Mouse (Mus musculus) embryonic facial prominence, embryonic 15.5 days (tissue): Measurements from ENCODE around the gene Atg10. TPM values are rescaled to one million over a fixed set of nuclear protein-coding genes. Genes with fewer than 3 reads are reported as not detected.

Source experiments
- ATAC-seq: fragments of 200-750 bp; cut with Nextera tagmentation; 2 replicates; pipeline ENCODE4 v1.8.0; 2017; ENCODE audit warnings: low read depth, moderate TSS enrichment; ENCODE audit not compliant: insufficient number of reproducible peaks, low FRiP score, low TSS enrichment
- H3K27ac ChIP-seq: fragments of 300-500 bp; sonication (generic); replicated peaks from 2 replicates; pipeline ENCODE4 v1.5.1; 2015; ENCODE audit warnings: mild to moderate bottlenecking, inconsistent platforms
- H3K27me3 ChIP-seq: fragments of 300-500 bp; sonication (generic); 2 replicates; pipeline ENCODE4 v1.6.1; 2015; ENCODE audit warnings: inconsistent platforms
- H3K36me3 ChIP-seq: fragments of 300-500 bp; sonication (generic); 2 replicates; pipeline ENCODE4 v1.6.1; 2015; ENCODE audit warnings: mild to moderate bottlenecking, inconsistent platforms
- H3K4me1 ChIP-seq: fragments of 300-500 bp; sonication (generic); 2 replicates; pipeline ENCODE4 v1.6.1; 2015; ENCODE audit warnings: inconsistent platforms
- H3K4me2 ChIP-seq: fragments of 300-500 bp; sonication (generic); replicated peaks from 2 replicates; pipeline ENCODE4 v1.6.1; 2015; ENCODE audit warnings: mild to moderate bottlenecking, inconsistent platforms
- H3K4me3 ChIP-seq: fragments of 300-500 bp; sonication (generic); replicated peaks from 2 replicates; pipeline ENCODE4 v1.5.1; 2015; ENCODE audit warnings: mild to moderate bottlenecking, inconsistent platforms
- H3K9ac ChIP-seq: fragments of 300-500 bp; sonication (generic); 2 replicates; pipeline ENCODE4 v1.6.1; 2015; ENCODE audit warnings: inconsistent platforms
- H3K9me3 ChIP-seq: fragments of 300-500 bp; sonication (generic); replicated peaks from 2 replicates; pipeline ENCODE4 v1.6.1; 2016; ENCODE audit warnings: inconsistent platforms
- WGBS: fragments of 180-500 bp; shearing (Covaris S2); methylation state at CpG from one replicate; pipeline ENCODE4 v1.1.7; 2015; 5-methylcytosine and 5-hydroxymethylcytosine counted together
- polyA plus RNA-seq: library from polyadenylated mRNA; unstranded; fragments of >200 nt; fragmentation: Nextera tagmentation; extraction: Ambion mirVana; gene quantifications from 2 replicates; pipeline ENCODE4 v1.2.1, GENCODE M21; 2015

Gene Atg10
- polyA plus RNA-seq, 1 experiment from 2014 or later, result 19.6 TPM

- Histone ChIP-seq H3K27me3 (no peaks in the 10 kb centered on the region), H3K36me3 (no peaks in the 10 kb centered on the region), H3K9me3 (no peaks in the 10 kb centered on the region), H3K27ac (no peak overlapping the region), H3K9ac (no peak overlapping the region), H3K4me1 (no peaks in the 10 kb centered on the region), H3K4me2 (no peak overlapping the region), H3K4me3 (no peak overlapping the region)
- ATAC-seq, result no peak
- 56% methylated on average over 7 of the region's 7 CpGs for WGBS
These were observed 250.4 kb downstream of the Atg10 start for GRCm38 (mm10) chr13:90973409-90973808.

- no peaks in the 10 kb centered on the region for H3K27me3 ChIP-seq
- H3K4me3 ChIP-seq, result no peak overlapping the region
- 0 out of 2 replicates have a peak, but pooled peaks cover 4% of the 10 kb centered on the region for H3K4me1 ChIP-seq
- H3K36me3 ChIP-seq, result no peaks in the 10 kb centered on the region
- no peak overlapping the region for H3K4me2 ChIP-seq
- no peak for ATAC-seq
- H3K9ac ChIP-seq, result no peak overlapping the region
- 79% methylated on average over 10 of the region's 10 CpGs for WGBS
- H3K27ac ChIP-seq, result no peak overlapping the region
- H3K9me3 ChIP-seq, result no peaks in the 10 kb centered on the region
These were observed 253.3 kb downstream of the Atg10 start for GRCm38 (mm10) chr13:90970259-90971017.

- no peak for ATAC-seq
- Histone ChIP-seq H3K36me3 (no peaks in the 10 kb centered on the region), H3K4me2 (no peak overlapping the region), H3K9ac (no peak overlapping the region), H3K4me1 (0 out of 2 replicates have a peak, but pooled peaks cover 4% of the 10 kb centered on the region), H3K27me3 (no peaks in the 10 kb centered on the region), H3K9me3 (no peaks in the 10 kb centered on the region), H3K27ac (no peak overlapping the region), H3K4me3 (no peak overlapping the region)
- 67% methylated on average over 4 of the region's 4 CpGs for WGBS
These were observed 254.8 kb downstream of the Atg10 start for GRCm38 (mm10) chr13:90968940-90969339.

- Histone ChIP-seq H3K4me2 (no peak overlapping the region), H3K4me3 (no peak overlapping the region), H3K4me1 (0 out of 2 replicates have a peak, but pooled peaks cover 4% of the 10 kb centered on the region), H3K27ac (no peak overlapping the region), H3K27me3 (no peaks in the 10 kb centered on the region), H3K9ac (no peak overlapping the region), H3K9me3 (no peaks in the 10 kb centered on the region), H3K36me3 (no peaks in the 10 kb centered on the region)
- WGBS, result 4% methylated on average over 4 of the region's 4 CpGs
- ATAC-seq, result peak; percentile 60; the same call in 1 of the 2 replicates
These were observed 256.3 kb downstream of the Atg10 start for GRCm38 (mm10) chr13:90967422-90967821.

- Histone ChIP-seq H3K27ac (no peak overlapping the region), H3K4me3 (no peak overlapping the region), H3K27me3 (no peaks in the 10 kb centered on the region), H3K4me2 (no peak overlapping the region), H3K36me3 (no peaks in the 10 kb centered on the region), H3K9ac (no peak overlapping the region), H3K4me1 (0 out of 2 replicates have a peak, but pooled peaks cover 4% of the 10 kb centered on the region), H3K9me3 (no peaks in the 10 kb centered on the region)
- no peak for ATAC-seq
- WGBS, result 84% methylated on average over 8 of the region's 8 CpGs
These were observed 257.8 kb downstream of the Atg10 start for GRCm38 (mm10) chr13:90965996-90966395.

- Histone ChIP-seq H3K9ac (no peak overlapping the region), H3K27ac (no peak overlapping the region), H3K4me3 (no peak overlapping the region), H3K9me3 (no peaks in the 10 kb centered on the region), H3K36me3 (no peaks in the 10 kb centered on the region), H3K4me1 (0 out of 2 replicates have a peak, but pooled peaks cover 4% of the 10 kb centered on the region), H3K27me3 (no peaks in the 10 kb centered on the region), H3K4me2 (no peak overlapping the region)
- WGBS, result 69% methylated on average over 4 of the region's 4 CpGs
- ATAC-seq, result no peak
These were observed 259.3 kb downstream of the Atg10 start for GRCm38 (mm10) chr13:90964511-90964910.

- 56% methylated on average over 10 of the region's 10 CpGs for WGBS
- Histone ChIP-seq H3K4me3 (no peak overlapping the region), H3K4me2 (no peak overlapping the region), H3K9me3 (no peaks in the 10 kb centered on the region), H3K4me1 (0 out of 2 replicates have a peak, but pooled peaks cover 4% of the 10 kb centered on the region), H3K9ac (no peak overlapping the region), H3K36me3 (no peaks in the 10 kb centered on the region), H3K27me3 (no peaks in the 10 kb centered on the region), H3K27ac (no peak overlapping the region)
- ATAC-seq, result no peak
These were observed 260.7 kb downstream of the Atg10 start for GRCm38 (mm10) chr13:90962836-90963760.

- no peak for ATAC-seq
- no peak overlapping the region for H3K4me3 ChIP-seq
- no peaks in the 10 kb centered on the region for H3K36me3 ChIP-seq
- H3K27me3 ChIP-seq, result no peaks in the 10 kb centered on the region
- WGBS, result 88% methylated on average over 8 of the region's 8 CpGs
- H3K27ac ChIP-seq, result no peak overlapping the region
- H3K9me3 ChIP-seq, result no peaks in the 10 kb centered on the region
- no peak overlapping the region for H3K9ac ChIP-seq
- no peaks in the 10 kb centered on the region for H3K4me1 ChIP-seq
- H3K4me2 ChIP-seq, result no peak overlapping the region
These were observed 263.2 kb downstream of the Atg10 start for GRCm38 (mm10) chr13:90960591-90960990.

GRCm38 (mm10) chr13:90958894-90959293 lies 264.9 kb downstream of the Atg10 start:
- no peaks in the 10 kb centered on the region for H3K9me3 ChIP-seq
- H3K27me3 ChIP-seq, result no peaks in the 10 kb centered on the region
- no peak for ATAC-seq
- WGBS, result 22% methylated on average over 2 of the region's 2 CpGs
- no peaks in the 10 kb centered on the region for H3K4me1 ChIP-seq
- H3K4me2 ChIP-seq, result no peak overlapping the region
- no peak overlapping the region for H3K27ac ChIP-seq
- H3K4me3 ChIP-seq, result no peak overlapping the region
- H3K36me3 ChIP-seq, result no peaks in the 10 kb centered on the region
- H3K9ac ChIP-seq, result no peak overlapping the region

GRCm38 (mm10) chr13:90939600-90939999 lies 284.2 kb downstream of the Atg10 start:
- Histone ChIP-seq H3K27ac (no peak overlapping the region), H3K9ac (no peak overlapping the region), H3K27me3 (no peaks in the 10 kb centered on the region), H3K4me1 (no peaks in the 10 kb centered on the region), H3K4me3 (no peak overlapping the region), H3K36me3 (no peaks in the 10 kb centered on the region), H3K4me2 (no peak overlapping the region), H3K9me3 (no peaks in the 10 kb centered on the region)
- ATAC-seq, result no peak
- WGBS, result 61% methylated on average over 5 of the region's 5 CpGs

GRCm38 (mm10) chr13:90939192-90939591 lies 284.6 kb downstream of the Atg10 start:
- H3K27me3 ChIP-seq, result no peaks in the 10 kb centered on the region
- no peaks in the 10 kb centered on the region for H3K4me1 ChIP-seq
- H3K4me3 ChIP-seq, result no peak overlapping the region
- H3K36me3 ChIP-seq, result no peaks in the 10 kb centered on the region
- WGBS, result 58% methylated on average over 6 of the region's 6 CpGs
- H3K27ac ChIP-seq, result no peak overlapping the region
- ATAC-seq, result no peak
- no peaks in the 10 kb centered on the region for H3K9me3 ChIP-seq
- H3K9ac ChIP-seq, result no peak overlapping the region
- no peak overlapping the region for H3K4me2 ChIP-seq
